Mouse (Mus musculus): ENCODE results near the gene Prom1. TPM values are rescaled to one million over a fixed set of nuclear protein-coding genes. Genes with fewer than 3 reads are reported as not detected.

Prom1 gene
- polyA plus RNA-seq, 1 experiment from 2014 or later, result 110 TPM

- Histone ChIP-seq H3K9me3 (ENCODE audit: control insufficient read depth, low read length) (no peaks in the 10 kb centered on the region), H3K27me3 (ENCODE audit: control insufficient read depth, insufficient read depth, low read length) (no peaks in the 10 kb centered on the region), H3K4me1 (ENCODE audit: control insufficient read depth, insufficient read depth, low read length) (no peaks in the 10 kb centered on the region; the same call in none of the 2 replicates), H3K36me3 (ENCODE audit: control insufficient read depth, insufficient read depth, low read length) (no peaks in the 10 kb centered on the region), H3K27ac (ENCODE audit: low read depth, low read length) (no peak overlapping the region), H3K4me3 (ENCODE audit: low read depth, low read length) (peak overlapping the region; percentile 21), H3K4me2 (ENCODE audit: low read depth) (peak overlapping the region; percentile 50), H3K9ac (ENCODE audit: low read length) (peak overlapping the region; percentile 9; the same call in 1 of the 2 replicates)
- DNase-seq (ENCODE audit: low spot score) (peak; percentile 61), ATAC-seq (ENCODE audit: insufficient read depth, low FRiP score, low TSS enrichment) (peak; percentile 85)
- 2% methylated on average over 26 of the region's 27 CpGs for WGBS
Measured at GRCm38 (mm10) chr5:43948111-43948743, 153.6 kb downstream of the Prom1 start.

DNA sequence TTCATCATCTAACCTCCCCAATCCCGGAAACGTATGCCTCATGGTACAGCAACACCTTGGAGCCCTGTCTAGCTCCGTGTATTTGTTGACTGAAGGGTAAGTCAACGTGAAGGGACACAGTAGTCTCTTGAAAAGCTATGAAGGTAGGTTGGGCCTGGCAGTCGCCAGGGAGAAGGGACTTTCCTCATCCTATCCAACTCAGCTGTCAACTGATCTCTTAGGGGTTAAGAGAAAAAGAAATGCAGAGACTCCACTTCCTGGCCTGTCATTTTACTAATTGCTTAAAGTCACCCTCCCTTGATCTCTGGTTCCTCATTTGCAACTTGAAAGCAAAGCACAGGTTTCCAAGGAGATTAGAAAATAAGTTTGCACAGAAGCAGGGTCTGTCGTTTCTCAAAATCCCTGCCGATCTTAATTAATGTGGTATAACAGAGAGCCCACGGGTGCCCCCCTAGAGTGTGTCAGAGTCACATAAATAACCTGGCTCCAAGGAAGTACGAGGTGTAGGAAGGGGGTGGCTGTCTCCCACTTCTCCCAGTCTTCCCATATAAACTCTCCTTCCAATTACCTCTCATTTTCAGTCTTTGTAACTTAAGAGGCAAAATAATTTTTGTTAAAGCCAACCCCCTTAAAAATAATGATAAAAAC is 154.4 kb downstream of the Prom1 start:
- Histone ChIP-seq H3K27me3 (ENCODE audit: control insufficient read depth, insufficient read depth, low read length) (no peaks in the 10 kb centered on the region), H3K4me2 (ENCODE audit: low read depth) (peak overlapping the region; percentile 50), H3K36me3 (ENCODE audit: control insufficient read depth, insufficient read depth, low read length) (no peaks in the 10 kb centered on the region), H3K9me3 (ENCODE audit: control insufficient read depth, low read length) (no peaks in the 10 kb centered on the region), H3K9ac (ENCODE audit: low read length) (0 out of 2 replicates have a peak overlapping the region, but pooled peaks have one; percentile 9), H3K4me1 (ENCODE audit: control insufficient read depth, insufficient read depth, low read length) (no peaks in the 10 kb centered on the region; the same call in none of the 2 replicates), H3K4me3 (ENCODE audit: low read depth, low read length) (peak overlapping the region; percentile 21; the same call in 1 of the 2 replicates), H3K27ac (ENCODE audit: low read depth, low read length) (no peak overlapping the region)
- DNase-seq (ENCODE audit: low spot score), result no peak
- WGBS, result 32% methylated on average over 9 of the region's 9 CpGs
- peak; percentile 41; the same call in 1 of the 2 replicates for ATAC-seq (ENCODE audit: insufficient read depth, low FRiP score, low TSS enrichment)

Other genes starting within 250 kb of the Prom1 start
- 9.9 and 11.5 TPM in 2 replicates for gene Cd38, start 233.5 kb downstream of the Prom1 start, polyA plus RNA-seq (2014; fragmentation: Nextera tagmentation; extraction: Ambion mirVana)
- 1.1 TPM in 1 of 2 replicates, not detected in the other for gene Gm7879, start 188.9 kb downstream of the Prom1 start, polyA plus RNA-seq (2014; fragmentation: Nextera tagmentation; extraction: Ambion mirVana)
- gene Fgfbp1, start 120.3 kb downstream of the Prom1 start, polyA plus RNA-seq (2014; fragmentation: Nextera tagmentation; extraction: Ambion mirVana), result 0.93 and 1.5 TPM in 2 replicates
- gene Tapt1, start 124.6 kb upstream of the Prom1 start, polyA plus RNA-seq (2014; fragmentation: Nextera tagmentation; extraction: Ambion mirVana), result 31.2 and 35.0 TPM in 2 replicates

Measured in neural tube, embryonic 11.5 days (tissue).